Mouse (Mus musculus) erythroblast, embryonic 14.5 days (primary cell): ENCODE data around the gene Gprc5c.

Experiments used
- GATA1 ChIP-seq: IDR thresholded peaks from 2 replicates; pipeline ENCODE4 v1.6.1; 2012; ENCODE audit warnings: low read length, inconsistent platforms, mixed read lengths
- TAL1 ChIP-seq: IDR thresholded peaks from 3 replicates; pipeline ENCODE4 v1.6.1; 2012; ENCODE audit warnings: low read length, inconsistent platforms, mixed read lengths

DNA sequence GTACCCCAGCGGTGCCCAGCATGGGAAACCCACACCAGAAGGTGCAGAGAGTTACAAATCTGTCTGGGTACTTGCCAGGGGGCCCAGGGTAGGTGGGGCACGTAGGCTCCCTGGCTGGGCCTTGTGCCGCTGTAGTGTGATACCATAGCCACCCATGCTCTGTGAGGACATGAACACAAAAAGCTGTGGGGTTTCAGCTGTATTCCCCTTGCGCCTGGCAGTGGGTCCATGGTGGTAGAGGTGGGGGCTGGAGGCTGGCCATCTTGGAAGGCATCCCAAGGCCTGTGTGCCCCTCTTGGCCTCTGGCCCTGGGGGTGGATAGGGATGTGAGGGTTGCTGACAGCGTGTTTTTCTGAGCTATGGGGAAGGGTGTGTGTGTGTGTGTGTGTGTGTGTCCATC is 15.0 kb downstream of the Gprc5c start:
- TF ChIP-seq GATA1 (no peak), TAL1 (no peak)
